ENCODE assay signal across 25 mouse cellular contexts in the genomic region with DNA sequence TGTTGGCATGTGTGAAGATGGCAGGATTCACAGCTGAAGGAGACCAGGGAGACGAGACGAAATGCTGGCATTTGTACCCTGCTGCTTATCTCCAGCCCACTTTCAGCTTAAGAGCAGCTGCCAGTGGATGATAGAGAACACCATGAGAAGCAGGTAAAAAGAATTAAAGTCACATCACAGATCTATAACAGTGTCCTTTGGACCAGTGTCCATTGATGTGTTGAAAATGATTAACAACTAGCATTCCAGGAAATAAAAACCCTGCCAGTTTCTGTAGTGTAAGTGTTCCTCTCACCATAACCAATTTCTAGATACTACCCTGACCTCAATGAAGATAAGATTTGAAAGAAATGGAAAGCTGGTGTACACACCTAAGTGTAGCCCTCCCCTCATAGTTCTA.
"Had no signal": no experiment of that assay in that cellular context is flagged by ENCODE, and none has a peak within 500 bp of the region (broad histone marks: within the 10 kb centered on the region; RNA-seq: fewer than 3 reads in every experiment).

No protein-coding gene starts in this region.

- H3K27me3 ChIP-seq: heart, embryonic 13.5 days; heart, embryonic 15.5 days; hindbrain, embryonic 13.5 days; hindbrain, embryonic 15.5 days; limb, embryonic 13.5 days; limb, embryonic 15.5 days; liver, embryonic 13.5 days; liver, embryonic 15.5 days had no signal

- DNase-seq: gastrocnemius, postnatal 14 days; gastrocnemius, postnatal 36 days; heart, adult 11 months; heart, adult 2 months; heart, postnatal 14 days; heart, postnatal 36 days; kidney, adult 11 months; kidney, adult 8-10 months; kidney, postnatal 14 days; kidney, postnatal 36 days; layer of hippocampus, adult 9-11 months; layer of hippocampus, postnatal 36 days; left cerebral cortex, postnatal 4 days; liver, embryonic 13.5 days had no signal

- H3K4me2 ChIP-seq: heart, embryonic 11.5 days; heart, embryonic 13.5 days; heart, embryonic 15.5 days; hindbrain, embryonic 13.5 days; hindbrain, embryonic 15.5 days; limb, embryonic 13.5 days; limb, embryonic 15.5 days; liver, embryonic 13.5 days; liver, embryonic 15.5 days had no signal

- H3K36me3 ChIP-seq: heart, embryonic 13.5 days; heart, embryonic 15.5 days; hindbrain, embryonic 13.5 days; hindbrain, embryonic 15.5 days; limb, embryonic 13.5 days; limb, embryonic 15.5 days; liver, embryonic 13.5 days; liver, embryonic 15.5 days had no signal

- H3K9ac ChIP-seq: heart, embryonic 13.5 days; heart, embryonic 15.5 days; hindbrain, embryonic 13.5 days; hindbrain, embryonic 15.5 days; limb, embryonic 13.5 days; limb, embryonic 15.5 days; liver, embryonic 13.5 days; liver, embryonic 15.5 days had no signal

- H3K9me3 ChIP-seq: heart, embryonic 13.5 days; heart, embryonic 15.5 days; hindbrain, embryonic 13.5 days; hindbrain, embryonic 15.5 days; limb, embryonic 13.5 days; limb, embryonic 15.5 days; liver, embryonic 13.5 days; liver, embryonic 15.5 days had no signal

- H3K4me1 ChIP-seq: heart, embryonic 13.5 days; heart, embryonic 15.5 days; hindbrain, embryonic 13.5 days; hindbrain, embryonic 15.5 days; limb, embryonic 13.5 days; limb, embryonic 15.5 days; liver, embryonic 13.5 days; liver, embryonic 15.5 days had no signal

- H3K4me3 ChIP-seq: heart, adult 2 months; heart, embryonic 13.5 days; heart, embryonic 15.5 days; hindbrain, embryonic 13.5 days; hindbrain, embryonic 15.5 days; limb, embryonic 13.5 days; limb, embryonic 15.5 days; liver, embryonic 13.5 days; liver, embryonic 15.5 days had no signal

- H3K27ac ChIP-seq: heart, adult 2 months; heart, embryonic 13.5 days; heart, embryonic 15.5 days; hindbrain, embryonic 13.5 days; hindbrain, embryonic 15.5 days; hindbrain, postnatal 0 days; kidney, postnatal 0 days; limb, embryonic 13.5 days; limb, embryonic 15.5 days; liver, embryonic 13.5 days; liver, embryonic 15.5 days had no signal

- ATAC-seq: hindbrain, postnatal 0 days; intestine, embryonic 16.5 days had no signal
